Mouse (Mus musculus): ENCODE measurements around the gene Apod. TPM values are rescaled to one million over a fixed set of nuclear protein-coding genes. Genes with fewer than 3 reads are reported as not detected.

Gene Apod
- polyA plus RNA-seq, 1 experiment from 2014 or later = 104 TPM

DNA sequence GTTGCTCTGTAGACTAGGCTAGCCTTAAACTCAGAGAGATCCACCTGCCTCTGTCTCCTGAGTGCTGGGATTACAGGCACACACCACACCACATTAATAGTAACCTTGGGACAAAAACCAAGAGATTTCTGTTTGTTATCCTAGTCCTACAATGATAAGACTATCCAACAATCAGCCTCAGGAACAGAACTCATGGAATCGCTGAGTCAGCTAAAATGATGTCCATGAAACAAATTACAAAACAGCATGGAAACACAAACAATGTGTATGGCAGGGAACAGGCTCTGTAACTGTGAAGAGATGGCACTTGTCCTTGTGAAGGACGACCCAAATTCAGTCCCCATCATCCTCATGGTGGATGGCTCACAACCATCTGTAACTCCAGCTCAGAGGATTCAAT is 47.9 kb downstream of the Apod start:
- no peak overlapping the region for H3K9ac ChIP-seq (replicated peaks; ENCODE audit: low read length)
- H3K27ac ChIP-seq (replicated peaks; ENCODE audit: low read depth, low read length) = no peak overlapping the region
- peaks cover 9% of the 10 kb centered on the region for H3K36me3 ChIP-seq (ENCODE audit: control insufficient read depth, insufficient read depth, low read length)
- H3K27me3 ChIP-seq (ENCODE audit: control insufficient read depth, insufficient read depth, low read length) = no peaks in the 10 kb centered on the region
- H3K4me1 ChIP-seq (ENCODE audit: control insufficient read depth, insufficient read depth, low read length) = no peaks in the 10 kb centered on the region
- H3K4me3 ChIP-seq (replicated peaks; ENCODE audit: low read depth, low read length) = no peak overlapping the region
- no peaks in the 10 kb centered on the region for H3K9me3 ChIP-seq (ENCODE audit: control insufficient read depth, low read length)
- WGBS = 91% methylated on average over 2 of the region's 2 CpGs
- ATAC-seq (ENCODE audit: low FRiP score, low TSS enrichment) = no peak
- DNase-seq = no peak
- H3K4me2 ChIP-seq (ENCODE audit: low read length) = no peak overlapping the region

DNA sequence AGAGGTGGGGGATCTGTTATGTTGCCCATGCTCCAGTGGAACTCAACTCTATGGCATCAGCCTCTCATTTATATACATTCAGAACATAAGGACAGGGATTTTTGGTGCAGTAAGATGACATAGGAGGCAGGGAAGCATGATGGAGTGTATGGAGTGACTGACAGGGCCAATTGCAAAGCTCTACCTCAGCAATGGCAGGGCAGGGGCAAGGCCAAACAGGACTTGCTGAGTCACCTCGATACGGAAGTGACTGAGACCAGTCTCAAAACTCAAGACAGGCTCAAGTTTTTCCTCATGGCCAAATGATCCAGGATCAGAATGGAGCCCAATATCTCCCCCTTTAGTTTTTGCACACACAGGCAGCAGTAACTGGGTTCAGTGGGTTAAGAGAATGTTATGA is 58.5 kb downstream of the Apod start:
- no peak overlapping the region for H3K27ac ChIP-seq (replicated peaks; ENCODE audit: low read depth, low read length)
- DNase-seq (no peak), ATAC-seq (ENCODE audit: low FRiP score, low TSS enrichment) (no peak)
- peaks cover 61% of the 10 kb centered on the region for H3K36me3 ChIP-seq (ENCODE audit: control insufficient read depth, insufficient read depth, low read length)
- no peak overlapping the region for H3K4me2 ChIP-seq (ENCODE audit: low read length)
- no peak overlapping the region for H3K9ac ChIP-seq (replicated peaks; ENCODE audit: low read length)
- no peak overlapping the region for H3K4me3 ChIP-seq (replicated peaks; ENCODE audit: low read depth, low read length)
- 81% methylated on average over 2 of the region's 2 CpGs for WGBS
- H3K27me3 ChIP-seq (ENCODE audit: control insufficient read depth, insufficient read depth, low read length) = no peaks in the 10 kb centered on the region
- H3K9me3 ChIP-seq (ENCODE audit: control insufficient read depth, low read length) = no peaks in the 10 kb centered on the region
- no peaks in the 10 kb centered on the region for H3K4me1 ChIP-seq (ENCODE audit: control insufficient read depth, insufficient read depth, low read length)

DNA sequence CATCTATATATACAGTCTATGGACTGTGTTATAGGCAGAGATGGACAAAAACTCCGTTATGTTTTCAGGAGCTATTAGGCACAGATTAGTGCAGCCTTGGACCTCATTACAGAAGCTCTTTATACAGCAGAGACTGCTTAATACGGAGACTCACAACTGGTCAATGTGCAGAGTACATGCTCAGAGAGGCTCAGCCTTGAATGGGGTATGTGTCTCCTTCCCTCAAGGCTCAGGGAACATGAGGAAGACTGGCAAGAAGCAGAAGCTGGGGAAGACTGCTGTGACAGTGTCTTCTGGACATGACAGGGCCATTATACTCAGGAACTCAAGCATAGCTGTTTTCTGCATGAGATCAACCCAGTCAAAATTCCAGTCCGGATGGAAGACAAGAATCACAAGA is 58.9 kb downstream of the Apod start:
- Histone ChIP-seq H3K4me3 (replicated peaks; ENCODE audit: low read depth, low read length) (no peak overlapping the region), H3K36me3 (ENCODE audit: control insufficient read depth, insufficient read depth, low read length) (peaks cover 57% of the 10 kb centered on the region), H3K27me3 (ENCODE audit: control insufficient read depth, insufficient read depth, low read length) (no peaks in the 10 kb centered on the region), H3K9me3 (ENCODE audit: control insufficient read depth, low read length) (no peaks in the 10 kb centered on the region), H3K4me1 (ENCODE audit: control insufficient read depth, insufficient read depth, low read length) (no peaks in the 10 kb centered on the region), H3K27ac (replicated peaks; ENCODE audit: low read depth, low read length) (no peak overlapping the region), H3K4me2 (ENCODE audit: low read length) (no peak overlapping the region), H3K9ac (replicated peaks; ENCODE audit: low read length) (no peak overlapping the region)
- 61% methylated on average over 3 of the region's 3 CpGs for WGBS
- ATAC-seq (ENCODE audit: low FRiP score, low TSS enrichment) (no peak), DNase-seq (no peak)

DNA sequence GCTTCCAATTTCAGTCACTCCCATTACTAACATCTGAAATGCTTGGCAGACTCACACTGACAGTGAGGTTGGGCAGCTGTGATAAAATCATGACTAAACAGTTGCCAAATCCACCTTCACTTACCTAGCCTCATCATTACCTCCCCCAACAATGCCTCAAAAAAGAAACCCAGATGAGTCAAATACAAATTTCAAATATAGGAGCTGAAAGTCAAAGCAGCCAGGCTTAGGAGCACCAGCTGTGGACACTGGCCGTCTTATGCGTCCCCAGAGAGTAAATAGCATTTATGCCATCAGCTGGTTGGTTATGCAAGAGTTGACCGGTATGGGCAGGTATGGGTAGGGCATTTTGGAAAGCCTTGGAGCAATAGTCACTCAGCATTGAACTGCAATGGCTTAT is 65.2 kb downstream of the Apod start:
- no peak overlapping the region for H3K27ac ChIP-seq (replicated peaks; ENCODE audit: low read depth, low read length)
- no peak overlapping the region for H3K9ac ChIP-seq (replicated peaks; ENCODE audit: low read length)
- H3K4me2 ChIP-seq (ENCODE audit: low read length) = no peak overlapping the region
- H3K36me3 ChIP-seq (ENCODE audit: control insufficient read depth, insufficient read depth, low read length) = peaks cover 8% of the 10 kb centered on the region
- no peaks in the 10 kb centered on the region for H3K4me1 ChIP-seq (ENCODE audit: control insufficient read depth, insufficient read depth, low read length)
- H3K9me3 ChIP-seq (ENCODE audit: control insufficient read depth, low read length) = no peaks in the 10 kb centered on the region
- DNase-seq = no peak
- no peaks in the 10 kb centered on the region for H3K27me3 ChIP-seq (ENCODE audit: control insufficient read depth, insufficient read depth, low read length)
- WGBS = 86% methylated on average over 3 of the region's 3 CpGs
- ATAC-seq (ENCODE audit: low FRiP score, low TSS enrichment) = no peak
- H3K4me3 ChIP-seq (replicated peaks; ENCODE audit: low read depth, low read length) = no peak overlapping the region

DNA sequence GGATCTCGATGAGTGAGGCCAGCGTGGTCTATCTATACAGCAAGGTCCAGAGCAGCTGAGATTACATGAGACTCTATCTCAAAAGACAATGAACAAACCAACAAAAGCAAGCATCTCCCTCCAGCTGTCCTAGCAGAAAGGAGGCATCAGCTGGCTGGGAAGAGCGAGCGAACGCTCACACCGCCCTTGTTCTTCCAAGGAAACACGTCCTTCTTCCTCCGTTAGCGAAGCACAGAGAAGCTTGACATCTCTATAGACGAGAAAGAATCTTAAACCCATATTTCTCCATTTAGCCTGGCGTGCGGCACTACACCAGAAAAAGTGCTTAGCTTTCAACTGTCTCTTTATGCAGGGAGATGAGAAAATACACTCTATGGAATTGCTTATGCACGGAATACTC is 65.9 kb downstream of the Apod start:
- Histone ChIP-seq H3K9ac (replicated peaks; ENCODE audit: low read length) (no peak overlapping the region), H3K4me2 (ENCODE audit: low read length) (no peak overlapping the region), H3K4me3 (replicated peaks; ENCODE audit: low read depth, low read length) (no peak overlapping the region), H3K9me3 (ENCODE audit: control insufficient read depth, low read length) (no peaks in the 10 kb centered on the region), H3K27me3 (ENCODE audit: control insufficient read depth, insufficient read depth, low read length) (no peaks in the 10 kb centered on the region), H3K4me1 (ENCODE audit: control insufficient read depth, insufficient read depth, low read length) (no peaks in the 10 kb centered on the region), H3K36me3 (ENCODE audit: control insufficient read depth, insufficient read depth, low read length) (peaks cover 8% of the 10 kb centered on the region), H3K27ac (replicated peaks; ENCODE audit: low read depth, low read length) (no peak overlapping the region)
- WGBS = 76% methylated on average over 13 of the region's 13 CpGs
- ATAC-seq (ENCODE audit: low FRiP score, low TSS enrichment) = no peak
- no peak for DNase-seq

DNA sequence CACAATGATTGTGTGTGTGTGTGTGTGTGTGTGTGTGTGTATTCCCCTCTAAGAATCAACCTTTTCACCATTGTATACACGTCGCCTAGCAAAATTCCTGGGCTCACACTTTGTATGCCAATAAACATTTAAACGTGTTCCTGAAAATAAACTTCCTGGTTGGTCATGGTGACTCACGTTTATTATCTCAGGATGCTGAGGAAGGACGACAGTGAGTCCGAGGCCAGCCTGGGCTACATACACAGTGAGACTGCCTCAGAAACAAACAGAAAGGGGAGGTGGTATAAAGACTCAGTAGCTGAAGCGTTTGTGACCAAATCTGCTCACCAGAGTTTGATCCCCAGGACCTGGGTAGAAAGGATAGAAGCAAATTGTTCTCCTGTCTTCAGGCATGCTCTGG is 67.2 kb downstream of the Apod start:
- ATAC-seq (ENCODE audit: low FRiP score, low TSS enrichment) = no peak
- Histone ChIP-seq H3K27ac (replicated peaks; ENCODE audit: low read depth, low read length) (no peak overlapping the region), H3K9ac (replicated peaks; ENCODE audit: low read length) (no peak overlapping the region), H3K36me3 (ENCODE audit: control insufficient read depth, insufficient read depth, low read length) (peaks cover 2% of the 10 kb centered on the region; the same call in 1 of the 2 replicates), H3K4me2 (ENCODE audit: low read length) (no peak overlapping the region), H3K4me1 (ENCODE audit: control insufficient read depth, insufficient read depth, low read length) (no peaks in the 10 kb centered on the region), H3K27me3 (ENCODE audit: control insufficient read depth, insufficient read depth, low read length) (no peaks in the 10 kb centered on the region), H3K9me3 (ENCODE audit: control insufficient read depth, low read length) (no peaks in the 10 kb centered on the region), H3K4me3 (replicated peaks; ENCODE audit: low read depth, low read length) (no peak overlapping the region)
- WGBS = 87% methylated on average over 7 of the region's 7 CpGs
- DNase-seq = no peak

Small RNA genes within 50 kb of the gene (microRNA-seq; reads per million reads assigned to microRNA genes)
- not detected for gene Gm27415

Other genes with a start within 250 kb of the Apod start
- gene Xxylt1, start 233.4 kb downstream of the Apod start, polyA plus RNA-seq (2014; fragmentation: Nextera tagmentation; extraction: Ambion mirVana) = 13.3 and 14.4 TPM in 2 replicates
- gene Acap2, start 113.6 kb downstream of the Apod start, polyA plus RNA-seq (2014; fragmentation: Nextera tagmentation; extraction: Ambion mirVana) = 13.9 and 18.6 TPM in 2 replicates
- 82.0 and 100 TPM in 2 replicates for gene Ppp1r2, start 39.5 kb downstream of the Apod start, polyA plus RNA-seq (2014; fragmentation: Nextera tagmentation; extraction: Ambion mirVana)
- 76.5 and 125 TPM in 2 replicates for gene Bdh1, start 107.5 kb upstream of the Apod start, polyA plus RNA-seq (2014; fragmentation: Nextera tagmentation; extraction: Ambion mirVana)